Mouse (Mus musculus) stomach, embryonic 14.5 days (tissue): Measurements from ENCODE around the gene Bsdc1. TPM values are rescaled to one million over a fixed set of nuclear protein-coding genes. Genes with fewer than 3 reads are reported as not detected.

Source experiments
- polyA plus RNA-seq: library from polyadenylated mRNA; unstranded; fragments of >200 nt; fragmentation: Nextera tagmentation; extraction: Ambion mirVana; gene quantifications from 2 replicates; pipeline ENCODE4 v1.2.1, GENCODE M21; 2014

Bsdc1 gene
- polyA plus RNA-seq, 1 experiment from 2014 or later, result 25.6 TPM

Other genes starting within 250 kb of the Bsdc1 start
- gene C77080, start 200.2 kb upstream of the Bsdc1 start, polyA plus RNA-seq, result 6.8 and 8.0 TPM in 2 replicates
- 1.7 and 1.9 TPM in 2 replicates for gene Sync, start 174.0 kb upstream of the Bsdc1 start, polyA plus RNA-seq
- gene Rbbp4, start 126.2 kb upstream of the Bsdc1 start, polyA plus RNA-seq, result 329 and 348 TPM in 2 replicates
- gene Zbtb8os, start 125.9 kb upstream of the Bsdc1 start, polyA plus RNA-seq, result 46.7 and 52.2 TPM in 2 replicates
- 14.1 and 14.8 TPM in 2 replicates for gene Zbtb8a, start 83.5 kb upstream of the Bsdc1 start, polyA plus RNA-seq
- gene Zbtb8b, start 20.7 kb upstream of the Bsdc1 start, polyA plus RNA-seq, result 1.1 and 2.2 TPM in 2 replicates
- not detected in 2 replicates for gene Tssk3, start 29.4 kb downstream of the Bsdc1 start, polyA plus RNA-seq
- not detected in 2 replicates for gene Fam229a, start 29.6 kb downstream of the Bsdc1 start, polyA plus RNA-seq
- 616 and 618 TPM in 2 replicates for gene Marcksl1, start 52.0 kb downstream of the Bsdc1 start, polyA plus RNA-seq
- gene Hdac1, start 81.1 kb downstream of the Bsdc1 start, polyA plus RNA-seq, result 210 and 217 TPM in 2 replicates
- gene Lck, start 112.1 kb downstream of the Bsdc1 start, polyA plus RNA-seq, result 7.5 and 9.5 TPM in 2 replicates
- 2.9 and 3.7 TPM in 2 replicates for gene Fam167b, start 117.0 kb downstream of the Bsdc1 start, polyA plus RNA-seq
- gene Eif3i, start 139.1 kb downstream of the Bsdc1 start, polyA plus RNA-seq, result 316 TPM in 2 replicates
- gene Tmem234, start 139.1 kb downstream of the Bsdc1 start, polyA plus RNA-seq, result 206 and 226 TPM in 2 replicates
- gene Dcdc2b, start 152.7 kb downstream of the Bsdc1 start, polyA plus RNA-seq, result 2.8 and 3.8 TPM in 2 replicates
- gene Iqcc, start 157.5 kb downstream of the Bsdc1 start, polyA plus RNA-seq, result 26.2 and 26.9 TPM in 2 replicates
- gene Ccdc28b, start 162.4 kb downstream of the Bsdc1 start, polyA plus RNA-seq, result 52.9 and 56.1 TPM in 2 replicates
- gene Txlna, start 179.5 kb downstream of the Bsdc1 start, polyA plus RNA-seq, result 91.9 and 94.4 TPM in 2 replicates
- 12.0 and 14.4 TPM in 2 replicates for gene Kpna6, start 211.2 kb downstream of the Bsdc1 start, polyA plus RNA-seq
- gene Tmem39b, start 235.3 kb downstream of the Bsdc1 start, polyA plus RNA-seq, result 27.6 and 27.7 TPM in 2 replicates